8 mouse cellular contexts compared by ENCODE assay signal in the genomic region with DNA sequence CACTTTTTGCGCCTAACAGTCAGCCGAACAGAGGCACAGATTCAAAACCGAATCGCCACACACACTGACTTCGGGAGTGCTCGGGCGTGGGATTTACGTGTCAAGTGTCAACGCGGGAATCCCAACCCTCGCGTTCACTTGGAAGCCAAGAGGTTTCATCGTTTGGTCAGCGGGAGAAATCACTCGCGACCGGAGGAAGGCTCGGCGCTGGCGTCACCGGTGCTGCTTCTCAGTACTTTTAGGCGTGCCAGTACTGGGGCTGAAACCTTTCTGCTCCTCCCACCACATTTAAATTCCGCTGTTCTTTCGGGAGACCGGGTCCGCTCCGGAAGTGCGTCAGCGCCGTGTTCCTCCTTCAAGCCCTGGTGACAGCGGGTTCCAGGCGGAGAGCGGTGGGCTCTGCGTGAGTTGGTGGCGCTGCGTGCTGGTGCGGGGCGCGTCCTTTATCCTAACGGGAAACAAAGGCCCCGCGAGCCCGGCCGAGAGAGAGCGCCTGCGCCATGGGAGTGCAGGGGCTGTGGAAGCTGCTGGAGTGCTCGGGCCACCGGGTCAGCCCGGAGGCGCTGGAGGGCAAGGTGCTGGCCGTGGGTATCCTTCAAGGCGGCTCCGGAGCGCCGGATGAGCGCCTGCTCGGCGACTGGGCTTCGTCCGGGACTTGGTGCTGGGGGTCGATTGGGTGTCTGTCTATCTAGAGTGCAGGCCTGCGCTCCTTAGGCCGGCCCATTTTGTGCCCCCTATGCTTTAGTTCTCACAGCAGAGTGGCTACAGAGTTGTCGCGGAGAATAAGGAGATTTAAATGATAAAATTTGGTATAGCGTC. TPM values are rescaled to one million over a fixed set of nuclear protein-coding genes. Genes with fewer than 3 reads are reported as not detected.
DNase-seq lines count a peak whose midpoint lies in the region; ATAC-seq and TF ChIP-seq lines count a peak whose summit lies in the region.

A gene (plus strand): TSS at position 182 of the 819 bp plus-strand sequence.

- in situ Hi-C loops in ES-E14 (cut with MboI; ENCODE audit: low sequenced_read_pairs in 2 of 2, unreplicated experiment in 2 of 2): no loop called here

- peak within 1 kb of the TSS; percentile 67 for H3K4me2 ChIP-seq in forebrain, embryonic 15.5 days (replicated peaks)
- peak within 1 kb of the TSS; percentile 78 for H3K4me2 ChIP-seq in lung, embryonic 14.5 days

- H3K27me3 ChIP-seq in forebrain, embryonic 15.5 days: no peaks in the 10 kb centered on the region
- no peaks in the 10 kb centered on the region for H3K27me3 ChIP-seq in lung, embryonic 14.5 days (ENCODE audit: insufficient read depth, low read length)
- H3K27me3 ChIP-seq in thymus, adult 2 months (ENCODE audit: control insufficient read depth, insufficient read depth, low read length): no peaks in the 10 kb centered on the region

- peak within 1 kb of the TSS; percentile 72 to 90 for H3K4me3 ChIP-seq in ES-E14 (ENCODE audit: insufficient read depth in 1 of 2, low read depth in 1 of 2, low read length in 2 of 2, poor library complexity in 1 of 2, severe bottlenecking in 1 of 2)
- H3K4me3 ChIP-seq in forebrain, embryonic 15.5 days: peak within 1 kb of the TSS; percentile 100
- peak within 1 kb of the TSS; percentile 72 for H3K4me3 ChIP-seq in layer of hippocampus, adult 2 months
- peak within 1 kb of the TSS; percentile 86 for H3K4me3 ChIP-seq in lung, embryonic 14.5 days (ENCODE audit: low read depth, low read length)
- H3K4me3 ChIP-seq in olfactory bulb, adult 2 months (ENCODE audit: insufficient read depth, low read depth, low read length): peak within 1 kb of the TSS; percentile 80
- peak within 1 kb of the TSS; percentile 61 for H3K4me3 ChIP-seq in thymus, adult 2 months (ENCODE audit: control insufficient read depth, insufficient read depth, low read length)

- under 1% methylated on average over 66 of the region's 66 CpGs for WGBS in forebrain, embryonic 15.5 days
- WGBS in lung, embryonic 14.5 days: under 1% methylated on average over 66 of the region's 66 CpGs
- under 1% methylated on average over 66 of the region's 66 CpGs for WGBS in olfactory bulb, adult 2 months
- WGBS in thymus, adult 2 months: under 1% methylated on average over 66 of the region's 66 CpGs

- H3K9ac ChIP-seq in ES-E14 (ENCODE audit: insufficient read depth, low read depth, low read length, poor library complexity, severe bottlenecking): peak within 1 kb of the TSS; percentile 72
- peak within 1 kb of the TSS; percentile 100 for H3K9ac ChIP-seq in forebrain, embryonic 15.5 days (replicated peaks)
- H3K9ac ChIP-seq in lung, embryonic 14.5 days: peak within 1 kb of the TSS; percentile 88

- no peaks in the 10 kb centered on the region for H3K4me1 ChIP-seq in ES-E14 (ENCODE audit: control insufficient read depth in 2 of 2, insufficient read depth in 2 of 2, low read length in 2 of 2, poor library complexity in 1 of 2)
- H3K4me1 ChIP-seq in forebrain, embryonic 15.5 days: peaks cover 19% of the 10 kb centered on the region
- H3K4me1 ChIP-seq in lung, embryonic 14.5 days (ENCODE audit: insufficient read depth): no peaks in the 10 kb centered on the region
- no peaks in the 10 kb centered on the region for H3K4me1 ChIP-seq in olfactory bulb, adult 2 months (ENCODE audit: control insufficient read depth, insufficient read depth, low read length)
- no peaks in the 10 kb centered on the region for H3K4me1 ChIP-seq in thymus, adult 2 months (replicated peaks; ENCODE audit: control insufficient read depth, insufficient read depth, low read length)

- TF ChIP-seq CTCF in layer of hippocampus, adult 2 months (conservative IDR thresholded peaks at IDR 0.05): no peak
- 0 out of 2 replicates have a peak, but pooled peaks have one; percentile 2 for TF ChIP-seq CTCF in lung, embryonic 14.5 days (IDR thresholded peaks at IDR 0.05; ENCODE audit: low read depth)
- TF ChIP-seq CTCF in olfactory bulb, adult 2 months (IDR thresholded peaks at IDR 0.05; ENCODE audit: insufficient read depth, low read depth, low read length): no peak
- TF ChIP-seq CTCF in thymus, adult 2 months (IDR thresholded peaks at IDR 0.05; ENCODE audit: borderline replicate concordance, control insufficient read depth, extremely low read depth, insufficient read depth, low read length, poor library complexity): peak; percentile 50; the same call in 1 of the 2 replicates

- H3K9me3 ChIP-seq in ES-E14 (ENCODE audit: control insufficient read depth, insufficient read depth, low read depth, low read length): no peaks in the 10 kb centered on the region
- H3K9me3 ChIP-seq in forebrain, embryonic 15.5 days: no peaks in the 10 kb centered on the region
- H3K9me3 ChIP-seq in lung, embryonic 14.5 days (ENCODE audit: low read depth, low read length): no peaks in the 10 kb centered on the region

- peak; percentile 98 for ATAC-seq in forebrain, embryonic 15.5 days (replicated peaks)
- peak; percentile 98 for ATAC-seq in lung, embryonic 14.5 days (ENCODE audit: insufficient read depth)

- DNase-seq in ES-E14 (ENCODE audit: low read depth, low spot score): peak; percentile 87
- DNase-seq in cerebellum, adult 11-12 months: peak; percentile 81
- peak; percentile 85 to 87 for DNase-seq in heart, postnatal 36 days
- DNase-seq in layer of hippocampus, adult 2 months (ENCODE audit: low spot score in 2 of 2): peak; percentile 82 to 90
- DNase-seq in lung, embryonic 14.5 days: peak; percentile 94
- DNase-seq in thymus, adult 2 months: peak; percentile 85

- H3K36me3 ChIP-seq in ES-E14 (ENCODE audit: control insufficient read depth, insufficient read depth, low read length, poor library complexity, severe bottlenecking): no peaks in the 10 kb centered on the region
- peaks cover 15% of the 10 kb centered on the region for H3K36me3 ChIP-seq in forebrain, embryonic 15.5 days
- H3K36me3 ChIP-seq in lung, embryonic 14.5 days (ENCODE audit: insufficient read depth): peaks cover 17% of the 10 kb centered on the region
- no peaks in the 10 kb centered on the region for H3K36me3 ChIP-seq in thymus, adult 2 months (ENCODE audit: control insufficient read depth, insufficient read depth, low read length)

- TF ChIP-seq POLR2A in olfactory bulb, adult 2 months (IDR thresholded peaks at IDR 0.05; ENCODE audit: insufficient read depth, low read depth, low read length): peak; percentile 73
- peak; percentile 85 for TF ChIP-seq POLR2A in thymus, adult 2 months (IDR thresholded peaks at IDR 0.05; ENCODE audit: control insufficient read depth, extremely low read depth, insufficient read depth, low read length, poor library complexity)

- intact Hi-C loops in heart, postnatal 36 days (cut with DNase I): loop anchor here (1.0 to 5.0 kb wide), 2 partner anchors 28 to 45 kb away; a partner anchor contains a TSS

- no peak within 1 kb of the TSS for H3K27ac ChIP-seq in ES-E14 (ENCODE audit: insufficient read depth, low read depth, low read length, poor library complexity, severe bottlenecking)
- peak within 1 kb of the TSS; percentile 100 for H3K27ac ChIP-seq in forebrain, embryonic 15.5 days (replicated peaks)
- peak within 1 kb of the TSS; percentile 91 for H3K27ac ChIP-seq in layer of hippocampus, adult 2 months
- H3K27ac ChIP-seq in lung, embryonic 14.5 days (ENCODE audit: low read depth): peak within 1 kb of the TSS; percentile 98
- peak within 1 kb of the TSS; percentile 87 for H3K27ac ChIP-seq in olfactory bulb, adult 2 months (ENCODE audit: insufficient read depth, low read depth, low read length)
- H3K27ac ChIP-seq in thymus, adult 2 months (ENCODE audit: control insufficient read depth, insufficient read depth, low read length): peak within 1 kb of the TSS; percentile 2; the same call in 1 of the 2 replicates

TF ChIP-seq in ES-E14, 5 proteins besides CTCF, POLR2A, EP300 and RAD21:
- TF ChIP-seq CHD2 (IDR thresholded peaks at IDR 0.05; ENCODE audit: low read depth, low read length) (peak; percentile 92), MAFK (IDR thresholded peaks at IDR 0.05; ENCODE audit: insufficient read depth, low read depth, low read length) (no peak), HCFC1 (IDR thresholded peaks at IDR 0.05; ENCODE audit: borderline replicate concordance, insufficient read depth, low read length) (peak; percentile 31; the same call in 1 of the 2 replicates)

RNA-seq across cellular contexts. Expression of the gene that starts here (rescaled TPM):
- 20.6 and 23.3 TPM in 2 replicates for total RNA-seq in ES-E14 (2012; rRNA removed)
- 35.5 and 37.4 TPM in 2 replicates for polyA plus RNA-seq in forebrain, embryonic 15.5 days (2015; fragmentation: Nextera tagmentation; extraction: Ambion mirVana)
- 10 to 100 TPM; 16.6 to 17.1 TPM for total RNA-seq in heart, postnatal 36 days (2021)
- 10 to 100 TPM; 19.7 to 22.1 TPM for total RNA-seq in layer of hippocampus, adult 2 months (2021)
- polyA plus RNA-seq in lung, embryonic 14.5 days (2014; fragmentation: Nextera tagmentation; extraction: Ambion mirVana): 23.6 and 24.6 TPM in 2 replicates
- not detected in 2 replicates for polyA plus RNA-seq in olfactory bulb, adult 2 months (2012; ENCODE audit: insufficient read depth, insufficient read length, low replicate concordance, missing spikeins)
- polyA plus RNA-seq in thymus, adult 2 months (2012; rRNA removed): 5.9 and 6.2 TPM in 2 replicates

Comparison
In these comparisons a context has a peak if more than half of its experiments do, and no peak if none do; other contexts are left out.
1. CTCF ChIP-seq: peak in lung, embryonic 14.5 days (single experiment) and thymus, adult 2 months (single experiment); none in layer of hippocampus, adult 2 months (single experiment) and olfactory bulb, adult 2 months (single experiment).
2. Peak in every context shown above with its lines, with median percentiles within 50 percentile points of each other: DNase-seq, H3K4me3 ChIP-seq and H3K9ac ChIP-seq.